Mouse (Mus musculus): ENCODE data around the gene Apeh.

Gene Apeh

DNA sequence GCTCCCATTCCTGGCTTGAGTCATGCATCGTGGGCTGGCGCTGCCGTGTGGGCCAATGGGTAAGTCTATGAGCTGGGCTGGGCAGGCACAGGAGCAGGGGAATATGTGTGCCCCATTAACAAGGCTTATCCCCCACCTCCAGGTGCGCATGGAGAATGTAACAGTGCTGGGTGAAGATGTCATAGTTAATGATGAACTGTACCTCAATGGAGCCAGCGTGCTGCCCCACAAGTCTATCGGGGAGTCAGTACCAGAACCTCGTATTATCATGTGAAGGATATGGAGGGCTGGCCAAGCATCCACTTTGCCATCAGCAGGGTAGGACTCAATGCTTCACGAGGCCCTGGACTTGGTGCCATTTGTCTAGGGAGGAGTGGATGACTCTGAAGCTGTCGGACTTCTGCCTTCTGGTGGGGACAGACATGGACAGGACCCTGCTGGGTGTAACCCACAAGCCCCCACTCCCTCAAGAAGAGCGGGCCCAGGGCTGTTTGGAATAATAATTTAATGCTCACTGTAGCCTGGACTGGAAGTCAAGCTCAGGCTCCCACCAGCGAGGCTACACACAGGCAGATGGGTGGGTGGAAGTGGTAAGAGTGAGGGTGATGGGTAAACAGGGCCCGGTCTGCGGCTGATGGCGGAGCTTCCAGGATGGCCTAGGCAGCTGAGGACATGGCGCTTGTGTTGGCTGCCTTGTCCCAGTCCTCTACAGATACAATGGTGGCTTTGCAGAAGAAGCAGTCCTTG lies 43.0 kb downstream of the Apeh start:
- no peak for DNase-seq (ENCODE audit: low read depth)

DNA sequence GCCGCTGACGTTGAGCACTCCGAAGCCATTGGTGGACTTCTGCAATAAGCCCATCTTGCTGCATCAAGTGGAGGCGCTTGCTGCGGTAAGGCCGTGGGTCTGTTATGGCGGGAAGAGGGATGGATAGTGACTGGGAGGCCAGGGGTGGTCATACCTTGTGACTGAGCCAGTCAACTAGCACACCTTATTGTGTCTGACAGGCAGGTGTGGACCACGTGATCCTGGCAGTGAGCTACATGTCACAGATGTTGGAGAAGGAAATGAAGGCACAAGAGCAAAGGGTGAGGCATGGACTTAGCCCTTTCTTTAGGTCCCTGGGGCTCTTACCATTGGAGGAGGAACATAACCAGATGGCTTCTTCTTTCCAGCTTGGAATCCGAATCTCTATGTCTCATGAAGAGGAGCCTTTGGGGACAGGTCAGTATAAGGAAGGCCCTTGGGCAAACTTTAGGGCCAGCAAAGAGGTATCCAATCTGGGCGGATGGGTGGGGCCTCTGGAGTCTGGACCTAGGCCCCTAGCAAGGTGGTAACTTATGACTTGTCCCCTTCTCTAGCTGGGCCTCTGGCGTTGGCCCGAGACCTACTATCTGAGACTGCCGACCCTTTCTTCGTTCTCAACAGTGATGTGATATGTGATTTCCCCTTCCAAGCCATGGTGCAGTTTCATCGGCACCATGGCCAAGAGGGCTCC lies 44.7 kb downstream of the Apeh start:
- peak; percentile 28 for DNase-seq (ENCODE audit: low read depth)

DNA sequence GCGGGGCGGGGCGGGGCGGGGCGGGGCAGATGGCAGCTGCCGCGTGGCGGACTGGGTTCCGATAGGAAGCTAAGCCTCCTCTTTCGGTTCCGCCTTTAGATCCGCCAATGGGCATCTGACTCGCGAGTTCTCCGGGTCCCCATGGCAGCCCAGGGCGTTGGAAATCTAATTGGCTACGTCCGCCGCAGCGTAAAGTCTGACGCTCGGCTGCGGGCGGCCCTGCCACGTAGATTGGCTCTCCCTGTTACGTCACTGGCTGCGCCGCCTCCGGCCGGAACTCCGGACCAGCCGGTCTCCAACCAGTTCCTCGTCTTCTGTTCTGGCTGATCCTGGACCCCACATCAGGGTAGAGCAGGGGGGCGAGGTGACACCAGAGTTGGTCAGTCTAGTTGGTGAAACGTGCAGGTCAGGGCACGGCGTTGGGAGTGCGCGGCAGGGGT lies 45.4 kb downstream of the Apeh start, which contains the start of gene Gmppb:
TSS of gene Gmppb (plus strand) at position 227 of the 440 bp plus-strand sequence.
- peak; percentile 97 for DNase-seq (ENCODE audit: low read depth)

DNA sequence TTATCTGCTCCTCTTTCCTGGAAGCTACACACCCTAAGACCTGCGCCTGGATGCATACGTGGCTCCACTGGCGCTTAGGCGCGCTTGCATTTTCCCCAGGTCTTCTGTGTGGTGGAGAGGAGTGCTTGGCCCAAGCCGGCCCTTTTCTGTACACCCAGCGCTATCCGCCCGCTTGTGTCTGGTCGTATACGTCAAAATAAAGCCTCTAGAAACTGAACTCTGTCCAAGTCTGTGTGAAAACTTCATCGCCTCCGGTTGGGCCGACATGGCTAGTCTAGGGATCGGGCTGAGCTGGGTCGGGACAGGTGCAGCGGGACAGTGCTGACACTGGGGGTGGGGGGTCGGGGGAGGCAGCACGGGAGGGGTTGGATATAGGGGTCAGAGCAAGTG lies 45.8 kb downstream of the Apeh start:
- no peak for DNase-seq (ENCODE audit: low read depth)

DNA sequence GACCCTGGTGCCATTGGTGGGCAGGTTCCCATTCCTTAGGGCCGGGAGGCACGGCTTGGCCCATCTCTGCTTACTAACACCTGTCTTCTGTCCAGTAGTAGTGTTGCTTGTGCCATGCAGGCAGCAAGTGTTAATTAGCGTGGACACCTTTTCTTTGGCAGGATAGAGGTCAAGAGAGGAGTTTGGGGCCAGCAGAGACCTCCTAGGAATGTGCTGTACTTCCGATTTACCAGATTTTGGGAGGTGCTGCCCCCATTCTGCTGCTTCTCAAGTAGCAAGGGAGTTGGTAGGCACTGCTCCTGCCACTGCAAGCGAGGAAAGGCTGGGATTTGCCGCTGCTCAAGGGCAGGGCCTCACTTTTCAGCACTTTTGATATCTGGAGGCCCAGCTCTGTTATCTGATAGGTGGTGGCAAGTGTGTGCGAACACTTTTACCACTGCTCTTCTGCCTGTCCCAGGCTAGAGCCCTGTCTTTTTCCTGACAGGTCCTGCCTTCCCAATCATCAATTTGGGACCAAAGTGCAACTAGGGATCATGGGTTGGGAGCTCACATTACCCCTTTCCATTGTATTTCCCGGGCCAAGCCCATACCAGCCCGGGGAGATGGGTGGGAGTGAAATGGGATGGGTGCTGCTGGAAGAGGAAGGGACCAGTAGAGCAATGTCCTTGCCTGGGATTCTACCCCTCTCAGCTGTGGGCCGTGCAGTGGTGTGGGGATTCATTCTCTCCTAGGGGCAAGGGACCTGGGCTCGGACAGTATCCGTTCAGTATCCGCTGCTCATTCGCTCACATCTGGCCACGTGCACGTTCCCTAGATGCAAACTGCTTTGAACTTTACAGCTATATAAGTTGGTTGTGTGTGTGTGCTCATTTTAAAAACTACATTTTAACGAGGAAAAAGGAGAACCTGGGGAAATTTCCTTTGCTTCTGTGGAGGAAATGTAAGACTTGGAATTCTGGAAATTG lies 46.5 kb downstream of the Apeh start:
- DNase-seq (ENCODE audit: low read depth), result peak; percentile 28

DNA sequence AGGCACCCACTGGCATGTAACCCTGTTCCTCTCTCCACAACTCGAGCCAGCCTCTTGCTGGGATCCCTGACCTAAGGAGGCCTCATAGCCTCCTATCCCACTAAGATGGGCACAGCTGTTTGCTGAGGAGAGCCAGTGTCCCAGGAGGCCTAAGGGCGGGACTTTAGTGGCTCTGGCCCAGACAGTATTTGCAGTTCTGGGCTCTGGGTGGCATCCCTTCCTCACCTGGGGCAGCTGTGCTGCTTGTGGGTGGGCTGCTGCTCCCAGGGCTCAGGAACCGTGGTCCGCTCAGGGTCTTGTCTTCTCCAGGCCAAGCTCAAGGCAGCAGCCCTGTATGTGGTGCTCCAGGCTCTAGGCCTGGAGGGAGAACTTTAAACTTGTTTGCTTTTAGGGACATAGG lies 47.8 kb downstream of the Apeh start:
- DNase-seq (ENCODE audit: low read depth), result no peak

DNA sequence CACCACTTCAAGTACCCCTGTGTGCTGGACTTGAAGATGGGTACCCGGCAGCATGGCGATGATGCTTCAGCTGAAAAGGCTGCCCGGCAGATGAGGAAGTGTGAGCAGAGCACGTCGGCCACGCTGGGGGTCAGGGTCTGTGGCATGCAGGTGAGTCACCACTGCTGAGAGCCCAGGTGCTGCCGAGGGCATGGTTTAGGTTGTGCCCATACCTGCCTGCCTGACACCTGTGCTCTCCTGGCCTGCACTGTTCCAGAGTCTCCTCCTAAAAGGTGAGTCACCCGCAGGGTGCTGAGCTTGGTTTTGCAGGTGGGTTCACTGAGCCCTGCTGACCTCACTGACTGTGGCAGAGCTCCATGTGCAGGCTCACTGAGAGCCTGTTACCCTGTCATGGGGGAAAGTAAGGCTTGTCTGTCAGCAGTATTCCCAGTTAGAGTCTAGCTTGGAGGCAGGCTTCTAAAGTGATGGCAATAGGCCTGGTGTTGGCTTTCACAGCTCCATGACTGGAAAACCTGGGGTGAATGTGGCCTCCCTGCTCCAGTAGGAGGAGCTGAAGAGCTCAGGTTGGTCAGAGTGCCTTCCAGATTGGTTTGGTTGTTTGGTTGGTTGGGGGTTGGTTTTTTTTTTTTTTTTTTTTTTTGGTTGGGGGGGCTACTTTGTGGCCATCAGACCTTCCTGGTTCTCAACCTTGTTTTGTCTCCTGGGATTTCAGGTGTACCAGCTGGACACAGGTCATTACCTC lies 49.5 kb downstream of the Apeh start:
- no peak for DNase-seq (ENCODE audit: low read depth)

All from naive thymus-derived CD4-positive, alpha-beta T cell, adult 2 months (primary cell).